Mouse (Mus musculus): ENCODE data around the gene Nectin1. TPM values are rescaled to one million over a fixed set of nuclear protein-coding genes. Genes with fewer than 3 reads are reported as not detected.

Gene Nectin1
- total and polyA plus RNA-seq, 3 experiments = 3.9 to 6.2 TPM; not detected in 1

- no peak for DNase-seq (ENCODE audit: low read depth, low spot score)
- no peak overlapping the region for H3K9ac ChIP-seq (ENCODE audit: control insufficient read depth, low read depth, low read length, poor library complexity, severe bottlenecking)
- no peaks in the 10 kb centered on the region for H3K36me3 ChIP-seq (ENCODE audit: control insufficient read depth in 1 of 2, insufficient read depth in 2 of 2, low read length in 2 of 2)
- H3K79me2 ChIP-seq (ENCODE audit: control insufficient read depth, insufficient read depth, low read length, poor library complexity) = no peaks in the 10 kb centered on the region
- H3K4me3 ChIP-seq (ENCODE audit: control insufficient read depth in 1 of 2, insufficient read depth in 1 of 2, low read depth in 2 of 2, low read length in 2 of 2) = no peak overlapping the region
- TF ChIP-seq JUND (IDR thresholded peaks at IDR 0.05; ENCODE audit: low read depth, low read length) (no peak), CHD2 (IDR thresholded peaks at IDR 0.05; ENCODE audit: low read length) (no peak), POLR2AphosphoS2 (IDR thresholded peaks at IDR 0.05; ENCODE audit: low read length) (no peak), MYB (IDR thresholded peaks at IDR 0.05; ENCODE audit: low read depth, low read length) (no peak)
- H3K27me3 ChIP-seq (ENCODE audit: control insufficient read depth in 1 of 2, insufficient read depth in 2 of 2, low read length in 2 of 2) = no peaks in the 10 kb centered on the region
- no peaks in the 10 kb centered on the region for H3K9me3 ChIP-seq (replicated peaks; ENCODE audit: insufficient read depth, low read length)
- H3K27ac ChIP-seq (ENCODE audit: control insufficient read depth, low read depth, low read length) = no peak overlapping the region
- no peaks in the 10 kb centered on the region for H3K4me1 ChIP-seq (ENCODE audit: control insufficient read depth in 1 of 2, insufficient read depth in 2 of 2, low read length in 2 of 2)
These were observed 38.6 kb downstream of the Nectin1 start for GRCm38 (mm10) chr9:43782401-43782800.

GRCm38 (mm10) chr9:43783959-43784358 lies 40.2 kb downstream of the Nectin1 start:
- Histone ChIP-seq H3K9ac (ENCODE audit: control insufficient read depth, low read depth, low read length, poor library complexity, severe bottlenecking) (no peak overlapping the region), H3K27ac (ENCODE audit: control insufficient read depth, low read depth, low read length) (no peak overlapping the region), H3K79me2 (ENCODE audit: control insufficient read depth, insufficient read depth, low read length, poor library complexity) (no peaks in the 10 kb centered on the region), H3K4me1 (ENCODE audit: control insufficient read depth in 1 of 2, insufficient read depth in 2 of 2, low read length in 2 of 2) (no peaks in the 10 kb centered on the region), H3K4me3 (ENCODE audit: control insufficient read depth in 1 of 2, insufficient read depth in 1 of 2, low read depth in 2 of 2, low read length in 2 of 2) (no peak overlapping the region), H3K36me3 (ENCODE audit: control insufficient read depth in 1 of 2, insufficient read depth in 2 of 2, low read length in 2 of 2) (no peaks in the 10 kb centered on the region), H3K27me3 (ENCODE audit: control insufficient read depth in 1 of 2, insufficient read depth in 2 of 2, low read length in 2 of 2) (no peaks in the 10 kb centered on the region), H3K9me3 (replicated peaks; ENCODE audit: insufficient read depth, low read length) (no peaks in the 10 kb centered on the region)
- DNase-seq (ENCODE audit: low read depth, low spot score) = no peak
- no peak for TF ChIP-seq RAD21 (IDR thresholded peaks at IDR 0.05; ENCODE audit: low read depth, low read length)
- TF ChIP-seq USF2 (IDR thresholded peaks at IDR 0.05; ENCODE audit: borderline replicate concordance in 1 of 2, insufficient read depth in 1 of 2, low read depth in 1 of 2, low read length in 2 of 2) = no peak
- TF ChIP-seq MAX (IDR thresholded peaks at IDR 0.05; ENCODE audit: low read length) = no peak
- no peak for TF ChIP-seq POLR2AphosphoS2 (IDR thresholded peaks at IDR 0.05; ENCODE audit: low read length)
- TF ChIP-seq MAFK (IDR thresholded peaks at IDR 0.05; ENCODE audit: borderline replicate concordance, low read depth, low read length) = peak; percentile 14; the same call in 1 of the 2 replicates
- TF ChIP-seq MAZ (IDR thresholded peaks at IDR 0.05; ENCODE audit: low read depth, low read length) = no peak
- TF ChIP-seq CHD2 (IDR thresholded peaks at IDR 0.05; ENCODE audit: low read length) = no peak

GRCm38 (mm10) chr9:43784841-43785240 lies 41.1 kb downstream of the Nectin1 start:
- TF ChIP-seq ZNF384 (IDR thresholded peaks at IDR 0.05; ENCODE audit: low read depth, low read length) (no peak), RCOR1 (IDR thresholded peaks at IDR 0.05; ENCODE audit: low read depth, low read length) (no peak), BHLHE40 (IDR thresholded peaks at IDR 0.05; ENCODE audit: borderline replicate concordance, low read depth, low read length) (no peak), NRF1 (IDR thresholded peaks at IDR 0.05; ENCODE audit: insufficient read depth, low read depth, low read length, poor library complexity, severe bottlenecking) (no peak), E2F4 (IDR thresholded peaks at IDR 0.05; ENCODE audit: borderline replicate concordance, low read depth, low read length) (no peak), NELFE (IDR thresholded peaks at IDR 0.05; ENCODE audit: low read depth, low read length) (no peak), SMC3 (IDR thresholded peaks at IDR 0.05; ENCODE audit: low read depth, low read length) (no peak), MYC (IDR thresholded peaks at IDR 0.05; ENCODE audit: low read depth, low read length) (no peak), CHD2 (IDR thresholded peaks at IDR 0.05; ENCODE audit: low read length) (no peak), USF2 (IDR thresholded peaks at IDR 0.05; ENCODE audit: borderline replicate concordance in 1 of 2, insufficient read depth in 1 of 2, low read depth in 1 of 2, low read length in 2 of 2) (no peak), ZMIZ1 (IDR thresholded peaks at IDR 0.05; ENCODE audit: low read depth, low read length) (no peak), POLR2A (IDR thresholded peaks at IDR 0.05; ENCODE audit: control insufficient read depth in 1 of 2, insufficient read depth in 1 of 2, low read depth in 1 of 2, low read length in 2 of 2, poor library complexity in 1 of 2) (no peak), GABPA (IDR thresholded peaks at IDR 0.05; ENCODE audit: low read depth, low read length) (no peak), CTCF (IDR thresholded peaks at IDR 0.05 in 2 of 3, conservative IDR thresholded peaks at IDR 0.05 in 1 of 3; ENCODE audit: control insufficient read depth in 1 of 3, insufficient read depth in 1 of 3, low read depth in 2 of 3, low read length in 3 of 3, poor library complexity in 1 of 3, severe bottlenecking in 1 of 3) (no peak), ZC3H11A (IDR thresholded peaks at IDR 0.05; ENCODE audit: low read depth, low read length) (no peak), CHD1 (IDR thresholded peaks at IDR 0.05; ENCODE audit: low read depth, low read length) (no peak), SIN3A (IDR thresholded peaks at IDR 0.05; ENCODE audit: low read length) (no peak), UBTF (IDR thresholded peaks at IDR 0.05; ENCODE audit: borderline replicate concordance, insufficient read depth, low read depth, low read length) (no peak)
- H3K79me2 ChIP-seq (ENCODE audit: control insufficient read depth, insufficient read depth, low read length, poor library complexity) = no peaks in the 10 kb centered on the region
- no peaks in the 10 kb centered on the region for H3K27me3 ChIP-seq (ENCODE audit: control insufficient read depth in 1 of 2, insufficient read depth in 2 of 2, low read length in 2 of 2)
- no peaks in the 10 kb centered on the region for H3K9me3 ChIP-seq (replicated peaks; ENCODE audit: insufficient read depth, low read length)
- no peak overlapping the region for H3K9ac ChIP-seq (ENCODE audit: control insufficient read depth, low read depth, low read length, poor library complexity, severe bottlenecking)
- DNase-seq (ENCODE audit: low read depth, low spot score) = no peak
- H3K4me1 ChIP-seq (ENCODE audit: control insufficient read depth in 1 of 2, insufficient read depth in 2 of 2, low read length in 2 of 2) = no peaks in the 10 kb centered on the region
- H3K27ac ChIP-seq (ENCODE audit: control insufficient read depth, low read depth, low read length) = no peak overlapping the region
- no peaks in the 10 kb centered on the region for H3K36me3 ChIP-seq (ENCODE audit: control insufficient read depth in 1 of 2, insufficient read depth in 2 of 2, low read length in 2 of 2)
- H3K4me3 ChIP-seq (ENCODE audit: control insufficient read depth in 1 of 2, insufficient read depth in 1 of 2, low read depth in 2 of 2, low read length in 2 of 2) = no peak overlapping the region
